ENCODE assay signal across 24 mouse cellular contexts in genomic region chrX:53039651-53040050, GRCm38 (mm10). TPM values are rescaled to one million over a fixed set of nuclear protein-coding genes. Genes with fewer than 3 reads are reported as not detected.
DNase-seq lines count a peak whose midpoint lies in the region; ATAC-seq and TF ChIP-seq lines count a peak whose summit lies in the region.
"Had no signal": no experiment of that assay in that cellular context is flagged by ENCODE, and none has a peak within 500 bp of the region (broad histone marks: within the 10 kb centered on the region; RNA-seq: fewer than 3 reads in every experiment).

No protein-coding gene starts in this region.

- no peak for ATAC-seq in neural tube, embryonic 15.5 days (ENCODE audit: low FRiP score)
- ATAC-seq: activated CD4-positive, CD25-positive, alpha-beta regulatory T cell, adult 4 months; CD4-positive, CD25-positive, alpha-beta regulatory T cell, adult 4 months; forebrain, embryonic 13.5 days; midbrain, embryonic 15.5 days had no signal

- no peak overlapping the region for H3K27ac ChIP-seq in kidney, adult 2 months (ENCODE audit: insufficient read depth, low read depth, low read length)
- H3K27ac ChIP-seq in neural tube, embryonic 15.5 days (replicated peaks): no peak overlapping the region
- H3K27ac ChIP-seq: forebrain, embryonic 13.5 days; heart, adult 2 months; hindbrain, embryonic 12.5 days; limb, embryonic 15.5 days; liver, embryonic 15.5 days; midbrain, embryonic 15.5 days had no signal

- no peak overlapping the region for H3K9ac ChIP-seq in neural tube, embryonic 15.5 days (replicated peaks)
- H3K9ac ChIP-seq: forebrain, embryonic 13.5 days; hindbrain, embryonic 12.5 days; limb, embryonic 15.5 days; liver, embryonic 15.5 days; midbrain, embryonic 15.5 days had no signal

- H3K27me3 ChIP-seq in kidney, adult 2 months (replicated peaks; ENCODE audit: control insufficient read depth, insufficient read depth, low read length): no peaks in the 10 kb centered on the region
- no peaks in the 10 kb centered on the region for H3K27me3 ChIP-seq in neural tube, embryonic 15.5 days (replicated peaks)
- H3K27me3 ChIP-seq: forebrain, embryonic 13.5 days; hindbrain, embryonic 12.5 days; limb, embryonic 15.5 days; liver, embryonic 15.5 days; midbrain, embryonic 15.5 days had no signal

- peak; percentile 40 for DNase-seq in adrenal gland, adult 2 months
- no peak for DNase-seq in adrenal gland, adult 18-20 months (ENCODE audit: low spot score in 2 of 2)
- peak; percentile 22 for DNase-seq in kidney, adult 2 months
- DNase-seq in kidney, adult 9 months: no peak
- DNase-seq in ovary, adult 18-20 months (ENCODE audit: low spot score): peak; percentile 39
- no peak for DNase-seq in ovary, postnatal 36 days (ENCODE audit: low spot score)
- DNase-seq in right cerebral cortex, postnatal 36 days (ENCODE audit: low spot score in 2 of 2): no peak
- DNase-seq: cerebellum, adult 9-11 months; gastrocnemius, postnatal 14 days; heart, adult 2 months; heart, postnatal 10 days; right cerebral cortex, postnatal 25 days; thymus, adult 2 months had no signal

- no peak for TF ChIP-seq CTCF in kidney, adult 2 months (conservative IDR thresholded peaks at IDR 0.05; ENCODE audit: insufficient read depth, insufficient read length, low read depth, low read length)

- no peak overlapping the region for H3K4me3 ChIP-seq in kidney, adult 2 months (ENCODE audit: insufficient read depth, low read depth, low read length)
- no peak overlapping the region for H3K4me3 ChIP-seq in neural tube, embryonic 15.5 days (replicated peaks)
- H3K4me3 ChIP-seq: erythroblast, embryonic 14.5 days; forebrain, embryonic 13.5 days; heart, adult 2 months; hindbrain, embryonic 12.5 days; limb, embryonic 15.5 days; liver, embryonic 15.5 days; megakaryocyte, embryonic 14.5 days; midbrain, embryonic 15.5 days; myocyte had no signal

- H3K9me3 ChIP-seq in neural tube, embryonic 15.5 days (replicated peaks): no peaks in the 10 kb centered on the region
- H3K9me3 ChIP-seq: forebrain, embryonic 13.5 days; hindbrain, embryonic 12.5 days; limb, embryonic 15.5 days; liver, embryonic 15.5 days; megakaryocyte, embryonic 14.5 days; midbrain, embryonic 15.5 days had no signal

- H3K36me3 ChIP-seq in kidney, adult 2 months (ENCODE audit: control insufficient read depth, insufficient read depth, low read length): no peaks in the 10 kb centered on the region
- no peaks in the 10 kb centered on the region for H3K36me3 ChIP-seq in neural tube, embryonic 15.5 days
- H3K36me3 ChIP-seq: hindbrain, embryonic 12.5 days; limb, embryonic 15.5 days; liver, embryonic 15.5 days; midbrain, embryonic 15.5 days had no signal

- H3K4me1 ChIP-seq in kidney, adult 2 months (ENCODE audit: control insufficient read depth, insufficient read depth, low read length): no peaks in the 10 kb centered on the region
- H3K4me1 ChIP-seq in neural tube, embryonic 15.5 days: no peaks in the 10 kb centered on the region
- H3K4me1 ChIP-seq: forebrain, embryonic 13.5 days; hindbrain, embryonic 12.5 days; limb, embryonic 15.5 days; liver, embryonic 15.5 days; midbrain, embryonic 15.5 days had no signal

- H3K4me2 ChIP-seq in neural tube, embryonic 15.5 days: no peak overlapping the region
- H3K4me2 ChIP-seq: forebrain, embryonic 13.5 days; hindbrain, embryonic 12.5 days; limb, embryonic 15.5 days; liver, embryonic 15.5 days; midbrain, embryonic 15.5 days had no signal

- WGBS in kidney, adult 2 months: 35% methylated on average over 5 of the region's 5 CpGs
- WGBS in neural tube, embryonic 15.5 days: 47% methylated on average over 5 of the region's 5 CpGs

- no peak for TF ChIP-seq POLR2A in kidney, adult 2 months (IDR thresholded peaks at IDR 0.05; ENCODE audit: low read depth, low read length)

RNA-seq across cellular contexts. Expression of gene Hprt, which starts 51.7 kb away (rescaled TPM):
- total RNA-seq in adrenal gland, adult 2 months (2021): 100 to 1,000 TPM in 1 of 2 experiments, 10 to 100 TPM in 1; 74.5 to 126 TPM
- polyA plus RNA-seq in adrenal gland, adult 2 months (2012; rRNA removed): 4.2 and 6.1 TPM in 2 replicates
- 100 to 1,000 TPM; 104 to 114 TPM for total RNA-seq in adrenal gland, adult 18-20 months (2021)
- 15.9 and 28.9 TPM in 2 replicates for polyA plus RNA-seq in kidney, adult 2 months (2012; rRNA removed)
- polyA plus RNA-seq in neural tube, embryonic 15.5 days (2015; fragmentation: Nextera tagmentation; extraction: Ambion mirVana): 166 and 192 TPM in 2 replicates

Comparison
In these comparisons a context has a peak if more than half of its experiments do, and no peak if none do; other contexts are left out.
1. DNase-seq: peak in adrenal gland, adult 2 months (single experiment), kidney, adult 2 months (single experiment) and ovary, adult 18-20 months (single experiment); none in adrenal gland, adult 18-20 months (0 of 2), kidney, adult 9 months (single experiment), ovary, postnatal 36 days (single experiment) and right cerebral cortex, postnatal 36 days (0 of 2).